10 mouse cellular contexts compared by ENCODE assay signal in the genomic region with DNA sequence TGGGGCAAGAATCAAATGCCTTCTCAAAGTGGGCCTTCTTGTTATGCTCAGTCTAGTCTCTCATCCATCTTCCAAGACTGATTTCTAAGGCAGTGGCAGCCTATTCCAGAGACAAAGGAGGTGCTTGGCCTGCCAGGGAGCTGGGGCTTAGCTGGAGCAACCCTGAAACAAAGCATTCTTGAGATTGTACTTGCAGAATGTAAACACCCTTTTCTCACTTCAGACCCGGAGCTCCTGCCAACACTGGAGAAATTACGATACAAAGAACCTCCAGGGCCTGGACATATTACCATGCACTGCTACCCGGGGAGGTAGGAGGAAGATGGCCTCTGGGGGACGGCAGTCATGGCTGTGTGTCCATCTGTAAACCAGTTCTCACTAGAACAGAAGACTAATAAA.
DNase-seq lines count a peak whose midpoint lies in the region; ATAC-seq and TF ChIP-seq lines count a peak whose summit lies in the region.
"Had no signal": no experiment of that assay in that cellular context is flagged by ENCODE, and none has a peak within 500 bp of the region (broad histone marks: within the 10 kb centered on the region; RNA-seq: fewer than 3 reads in every experiment).

No protein-coding gene starts in this region.

- ATAC-seq in liver, postnatal 0 days = no peak
- ATAC-seq in hindbrain, embryonic 15.5 days (ENCODE audit: low FRiP score, low read depth) = 0 out of 2 replicates have a peak, but pooled peaks have one; percentile 12
- ATAC-seq in midbrain, postnatal 0 days (ENCODE audit: low FRiP score) = no peak

- H3K27me3 ChIP-seq in cerebellum, adult 2 months (ENCODE audit: control insufficient read depth, insufficient read depth, low read length) = no peaks in the 10 kb centered on the region
- H3K27me3 ChIP-seq in liver, postnatal 0 days (ENCODE audit: insufficient read depth, low read length) = no peaks in the 10 kb centered on the region
- H3K27me3 ChIP-seq in hindbrain, embryonic 15.5 days = no peaks in the 10 kb centered on the region
- H3K27me3 ChIP-seq in midbrain, postnatal 0 days (ENCODE audit: insufficient read depth, low read length) = no peaks in the 10 kb centered on the region

- no peak for DNase-seq in cerebellum, adult 2 months
- DNase-seq in cerebellum, adult 11-12 months = no peak
- no peak for DNase-seq in liver, postnatal 0 days
- no peak for DNase-seq in liver
- DNase-seq in midbrain, postnatal 0 days (ENCODE audit: low spot score) = no peak
- no peak for DNase-seq in adrenal gland, adult 18-20 months (ENCODE audit: low spot score in 2 of 2)
- no peak for DNase-seq in B cell, adult 2 months
- DNase-seq: heart, postnatal 4 days; thymus, postnatal 36 days had no signal

- peak overlapping the region; percentile 18; the same call in 1 of the 2 replicates for H3K27ac ChIP-seq in cerebellum, adult 2 months (ENCODE audit: insufficient read depth, low read length)
- H3K27ac ChIP-seq in liver, postnatal 0 days (ENCODE audit: low read depth) = peak overlapping the region; percentile 92
- H3K27ac ChIP-seq in hindbrain, embryonic 15.5 days (replicated peaks) = 0 out of 2 replicates have a peak overlapping the region, but pooled peaks have one; percentile 42
- H3K27ac ChIP-seq in midbrain, postnatal 0 days (ENCODE audit: low read depth, low read length) = 0 out of 2 replicates have a peak overlapping the region, but pooled peaks have one; percentile 51

- no peak for TF ChIP-seq CTCF in cerebellum, adult 2 months (IDR thresholded peaks at IDR 0.05; ENCODE audit: borderline replicate concordance, insufficient read depth, low read depth, low read length)
- TF ChIP-seq CTCF in liver, postnatal 0 days (IDR thresholded peaks at IDR 0.05; ENCODE audit: low read depth) = no peak
- TF ChIP-seq CTCF in midbrain, postnatal 0 days (IDR thresholded peaks at IDR 0.05) = no peak

- no peaks in the 10 kb centered on the region for H3K9me3 ChIP-seq in liver, postnatal 0 days (ENCODE audit: low read length)
- H3K9me3 ChIP-seq in hindbrain, embryonic 15.5 days = no peaks in the 10 kb centered on the region
- H3K9me3 ChIP-seq in midbrain, postnatal 0 days (ENCODE audit: low read length) = no peaks in the 10 kb centered on the region

- H3K4me3 ChIP-seq in cerebellum, adult 2 months (replicated peaks; ENCODE audit: insufficient read depth, low read depth, low read length) = no peak overlapping the region
- no peak overlapping the region for H3K4me3 ChIP-seq in liver, postnatal 0 days (ENCODE audit: low read depth, low read length)
- H3K4me3 ChIP-seq in hindbrain, embryonic 15.5 days = no peak overlapping the region
- no peak overlapping the region for H3K4me3 ChIP-seq in midbrain, postnatal 0 days (ENCODE audit: low read depth, low read length)

- no peaks in the 10 kb centered on the region for H3K36me3 ChIP-seq in liver, postnatal 0 days (replicated peaks; ENCODE audit: insufficient read depth, low read length)
- H3K36me3 ChIP-seq in hindbrain, embryonic 15.5 days = no peaks in the 10 kb centered on the region
- no peaks in the 10 kb centered on the region for H3K36me3 ChIP-seq in midbrain, postnatal 0 days (ENCODE audit: insufficient read depth, low read length)

- H3K9ac ChIP-seq in liver, postnatal 0 days (replicated peaks) = peak overlapping the region; percentile 53; the same call in 1 of the 2 replicates
- H3K9ac ChIP-seq in hindbrain, embryonic 15.5 days = no peak overlapping the region
- H3K9ac ChIP-seq in midbrain, postnatal 0 days (replicated peaks; ENCODE audit: low read length, poor library complexity, severe bottlenecking) = no peak overlapping the region

- no peak for TF ChIP-seq POLR2A in cerebellum, adult 2 months (IDR thresholded peaks at IDR 0.05; ENCODE audit: borderline replicate concordance, insufficient read depth, low read length)

- no peak overlapping the region for H3K4me2 ChIP-seq in liver, postnatal 0 days (ENCODE audit: low read depth, low read length)
- H3K4me2 ChIP-seq in hindbrain, embryonic 15.5 days = 0 out of 2 replicates have a peak overlapping the region, but pooled peaks have one; percentile 64
- no peak overlapping the region for H3K4me2 ChIP-seq in midbrain, postnatal 0 days (ENCODE audit: low read depth, low read length, poor library complexity, severe bottlenecking)

- 64% methylated on average over 4 of the region's 4 CpGs for WGBS in cerebellum, adult 2 months
- WGBS in liver, postnatal 0 days (ENCODE audit: insufficient replicate concordance) = 66% methylated on average over 4 of the region's 4 CpGs
- 13% methylated on average over 4 of the region's 4 CpGs for WGBS in hindbrain, embryonic 15.5 days
- 41% methylated on average over 4 of the region's 4 CpGs for WGBS in midbrain, postnatal 0 days

- H3K4me1 ChIP-seq in cerebellum, adult 2 months (ENCODE audit: control insufficient read depth, insufficient read depth, low read length) = peaks cover 8% of the 10 kb centered on the region; the same call in 1 of the 2 replicates
- peaks cover 19% of the 10 kb centered on the region for H3K4me1 ChIP-seq in liver, postnatal 0 days (ENCODE audit: insufficient read depth)
- H3K4me1 ChIP-seq in hindbrain, embryonic 15.5 days (replicated peaks) = peaks cover 25% of the 10 kb centered on the region
- peaks cover 4% of the 10 kb centered on the region; the same call in 1 of the 2 replicates for H3K4me1 ChIP-seq in midbrain, postnatal 0 days (ENCODE audit: insufficient read depth, low read length)

- TF ChIP-seq EP300 in liver, postnatal 0 days (IDR thresholded peaks at IDR 0.05; ENCODE audit: low read depth) = no peak

Comparison
In these comparisons a context has a peak if more than half of its experiments do, and no peak if none do; other contexts are left out.
1. H3K27ac ChIP-seq: peak in every context shown above with its lines; median percentile 92 in liver, postnatal 0 days; 51 in midbrain, postnatal 0 days; 42 in hindbrain, embryonic 15.5 days; 18 in cerebellum, adult 2 months.